Mouse (Mus musculus) testis, adult 2 months (tissue): ENCODE results near the gene Atxn1. TPM values are rescaled to one million over a fixed set of nuclear protein-coding genes. Genes with fewer than 3 reads are reported as not detected.

Experiments
- H3K27ac ChIP-seq: fragments of 200-500 bp; 2 replicates; pipeline ENCODE4 v1.5.1; 2012; ENCODE audit warnings: low read depth, low read length; ENCODE audit not compliant: control insufficient read depth, insufficient read depth
- H3K27me3 ChIP-seq: fragments of 200-500 bp; 2 replicates; pipeline ENCODE4 v1.6.1; 2012; ENCODE audit warnings: mild to moderate bottlenecking, low read length, moderate library complexity; ENCODE audit not compliant: control insufficient read depth, insufficient read depth
- H3K36me3 ChIP-seq: fragments of 200-500 bp; 2 replicates; pipeline ENCODE4 v1.6.1; 2012; ENCODE audit warnings: mild to moderate bottlenecking, low read length; ENCODE audit not compliant: control insufficient read depth, insufficient read depth
- H3K4me1 ChIP-seq: fragments of 200-500 bp; 2 replicates; pipeline ENCODE4 v1.6.1; 2012; ENCODE audit warnings: low read length; ENCODE audit not compliant: control insufficient read depth, insufficient read depth
- H3K4me3 ChIP-seq: fragments of 200-500 bp; 2 replicates; pipeline ENCODE4 v1.5.1; 2012; ENCODE audit warnings: low read depth, mild to moderate bottlenecking, low read length, moderate library complexity, mixed read lengths; ENCODE audit not compliant: control insufficient read depth
- CTCF ChIP-seq: fragments of 200-500 bp; IDR thresholded peaks from 2 replicates; pipeline ENCODE4 v1.5.1; 2012; ENCODE audit warnings: low read depth, mild to moderate bottlenecking, inconsistent platforms, low read length, moderate library complexity; ENCODE audit not compliant: control insufficient read depth, insufficient read depth, insufficient replicate concordance
- POLR2A ChIP-seq: fragments of 200-500 bp; IDR thresholded peaks from 2 replicates; pipeline ENCODE4 v1.6.1; 2012; ENCODE audit warnings: low read depth, mild to moderate bottlenecking, inconsistent platforms, low read length, moderate library complexity; ENCODE audit not compliant: control insufficient read depth
- polyA plus RNA-seq: library from polyadenylated mRNA; depleted of rRNA; stranded (reverse); fragments of >200 nt; gene quantifications from 2 replicates; pipeline ENCODE4 v1.2.3, GENCODE M21; 2012

Gene Atxn1
- polyA plus RNA-seq, 1 experiment = 3.2 TPM

- H3K36me3 ChIP-seq = no peaks in the 10 kb centered on the region
- no peaks in the 10 kb centered on the region for H3K4me1 ChIP-seq
- H3K4me3 ChIP-seq = no peak overlapping the region
- no peak overlapping the region for H3K27ac ChIP-seq
- TF ChIP-seq CTCF (no peak), POLR2A (no peak)
- no peaks in the 10 kb centered on the region for H3K27me3 ChIP-seq
Measured at GRCm38 (mm10) chr13:45590898-45591297, 373.9 kb downstream of the Atxn1 start.

GRCm38 (mm10) chr13:45583061-45583460 is 381.7 kb downstream of the Atxn1 start:
- Histone ChIP-seq H3K36me3 (no peaks in the 10 kb centered on the region), H3K4me1 (peaks cover 4% of the 10 kb centered on the region; the same call in 1 of the 2 replicates), H3K4me3 (no peak overlapping the region), H3K27me3 (no peaks in the 10 kb centered on the region), H3K27ac (no peak overlapping the region)
- TF ChIP-seq CTCF (peak; percentile 22; the same call in 1 of the 2 replicates), POLR2A (no peak)

GRCm38 (mm10) chr13:45582294-45582693 is 382.5 kb downstream of the Atxn1 start:
- TF ChIP-seq CTCF (no peak), POLR2A (no peak)
- Histone ChIP-seq H3K27ac (0 out of 2 replicates have a peak overlapping the region, but pooled peaks have one; percentile 42), H3K27me3 (no peaks in the 10 kb centered on the region), H3K4me1 (peaks cover 4% of the 10 kb centered on the region; the same call in 1 of the 2 replicates), H3K36me3 (no peaks in the 10 kb centered on the region), H3K4me3 (no peak overlapping the region)

- Histone ChIP-seq H3K36me3 (no peaks in the 10 kb centered on the region), H3K4me3 (no peak overlapping the region), H3K27me3 (no peaks in the 10 kb centered on the region), H3K4me1 (peaks cover 4% of the 10 kb centered on the region), H3K27ac (no peak overlapping the region)
- TF ChIP-seq CTCF (no peak), POLR2A (no peak)
Measured at GRCm38 (mm10) chr13:45579751-45580150, 385.1 kb downstream of the Atxn1 start.

GRCm38 (mm10) chr13:45577784-45578183 is 387.0 kb downstream of the Atxn1 start:
- TF ChIP-seq CTCF = no peak
- no peak for TF ChIP-seq POLR2A
- Histone ChIP-seq H3K4me1 (peaks cover 4% of the 10 kb centered on the region), H3K36me3 (no peaks in the 10 kb centered on the region), H3K27ac (no peak overlapping the region), H3K4me3 (no peak overlapping the region), H3K27me3 (no peaks in the 10 kb centered on the region)

- Histone ChIP-seq H3K27me3 (no peaks in the 10 kb centered on the region), H3K4me3 (no peak overlapping the region), H3K4me1 (peaks cover 3% of the 10 kb centered on the region), H3K27ac (no peak overlapping the region), H3K36me3 (no peaks in the 10 kb centered on the region)
- TF ChIP-seq POLR2A = no peak
- TF ChIP-seq CTCF = no peak
Measured at GRCm38 (mm10) chr13:45577366-45577765, 387.4 kb downstream of the Atxn1 start.

- H3K27ac ChIP-seq = no peak overlapping the region
Measured at GRCm38 (mm10) chr13:45576185-45576584, 388.6 kb downstream of the Atxn1 start.

GRCm38 (mm10) chr13:45572768-45573167 is 392.0 kb downstream of the Atxn1 start:
- Histone ChIP-seq H3K27ac (no peak overlapping the region), H3K4me1 (peaks cover 5% of the 10 kb centered on the region), H3K27me3 (no peaks in the 10 kb centered on the region), H3K4me3 (no peak overlapping the region), H3K36me3 (no peaks in the 10 kb centered on the region)
- TF ChIP-seq CTCF (peak; percentile 66; the same call in 1 of the 2 replicates), POLR2A (no peak)

More at GRCm38 (mm10) chr13:45576185-45576584, 388.6 kb downstream of the Atxn1 start:
- TF ChIP-seq POLR2A (no peak), CTCF (no peak)
- Histone ChIP-seq H3K27me3 (no peaks in the 10 kb centered on the region), H3K4me1 (no peaks in the 10 kb centered on the region; the same call in 1 of the 2 replicates), H3K4me3 (no peak overlapping the region), H3K36me3 (no peaks in the 10 kb centered on the region)
